Comparison of ENCODE assay signal across 17 mouse cellular contexts in the genomic region with DNA sequence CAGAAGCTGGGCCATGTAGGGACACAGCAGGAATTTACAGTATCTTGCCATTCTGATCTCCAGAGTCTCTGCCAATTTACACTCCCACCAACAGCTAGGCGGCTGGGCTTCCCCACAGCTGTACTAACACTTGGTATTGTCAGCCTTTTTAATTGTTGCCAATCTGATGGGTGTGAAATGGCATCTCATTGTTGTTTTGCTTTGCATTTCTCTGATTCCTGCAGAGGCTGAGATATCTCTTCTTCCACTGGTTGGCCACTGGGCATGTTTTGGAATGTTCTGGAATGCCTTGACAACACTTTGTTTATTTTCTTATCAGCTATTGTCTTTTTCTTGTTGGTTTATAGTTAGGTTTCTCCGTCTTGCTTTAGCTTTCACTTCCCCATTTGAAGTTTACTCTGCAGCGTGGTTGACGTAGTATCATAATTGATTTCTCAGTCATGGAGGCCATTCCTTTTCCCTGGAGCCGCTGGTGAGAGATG. TPM values are rescaled to one million over a fixed set of nuclear protein-coding genes. Genes with fewer than 3 reads are reported as not detected.
DNase-seq lines count a peak whose midpoint lies in the region; TF ChIP-seq lines count a peak whose summit lies in the region.
"Had no signal": no experiment of that assay in that cellular context is flagged by ENCODE, and none has a peak within 500 bp of the region (broad histone marks: within the 10 kb centered on the region; RNA-seq: fewer than 3 reads in every experiment).

No protein-coding gene starts in this region.

- intact Hi-C loops in heart, postnatal 36 days (cut with DNase I), result no loop called here

- H3K4me3 ChIP-seq in layer of hippocampus, adult 2 months, result no peak overlapping the region
- no peak overlapping the region for H3K4me3 ChIP-seq in brown adipose tissue, adult 24 weeks (ENCODE audit: insufficient read depth, low read depth, low read length)
- no peak overlapping the region for H3K4me3 ChIP-seq in midbrain, embryonic 10.5 days
- H3K4me3 ChIP-seq: embryonic facial prominence, embryonic 13.5 days; hindbrain, embryonic 12.5 days had no signal

- H3K27ac ChIP-seq in layer of hippocampus, adult 2 months, result peak overlapping the region; percentile 60; the same call in 1 of the 2 replicates
- H3K27ac ChIP-seq in brown adipose tissue, adult 24 weeks (replicated peaks; ENCODE audit: low read depth, low read length), result peak overlapping the region; percentile 62
- H3K27ac ChIP-seq in midbrain, embryonic 10.5 days (replicated peaks), result no peak overlapping the region
- H3K27ac ChIP-seq: embryonic facial prominence, embryonic 13.5 days had no signal

- H3K4me1 ChIP-seq in brown adipose tissue, adult 24 weeks (ENCODE audit: control insufficient read depth, insufficient read depth, insufficient read length, low read length), result peaks cover 42% of the 10 kb centered on the region
- peaks cover 41% of the 10 kb centered on the region for H3K4me1 ChIP-seq in midbrain, embryonic 10.5 days

- peak; percentile 95 for DNase-seq in heart, adult 11 months
- DNase-seq in heart, postnatal 36 days, result no peak
- DNase-seq in layer of hippocampus, adult 2 months (ENCODE audit: low spot score in 2 of 2), result peak in 1 of 2 experiments; percentile 34
- no peak for DNase-seq in layer of hippocampus, adult 8-10 months (ENCODE audit: low spot score in 2 of 2)
- DNase-seq in A20 (ENCODE audit: low read depth, low spot score), result peak; percentile 83
- no peak for DNase-seq in cerebellum, adult 8-10 months
- DNase-seq in midbrain, embryonic 10.5 days (ENCODE audit: low spot score), result no peak
- DNase-seq: adrenal gland, postnatal 10 days; kidney, adult 2 months; layer of hippocampus, adult 9-11 months; thymus, adult 2 months had no signal

- TF ChIP-seq CTCF in layer of hippocampus, adult 2 months (conservative IDR thresholded peaks at IDR 0.05), result peak; percentile 33; the same call in 1 of the 2 replicates

- no peaks in the 10 kb centered on the region for H3K9me3 ChIP-seq in midbrain, embryonic 10.5 days (replicated peaks)
- H3K9me3 ChIP-seq: embryonic facial prominence, embryonic 13.5 days; hindbrain, embryonic 12.5 days had no signal

- no peaks in the 10 kb centered on the region for H3K27me3 ChIP-seq in midbrain, embryonic 10.5 days (ENCODE audit: low read depth, poor library complexity, severe bottlenecking)
- H3K27me3 ChIP-seq: embryonic facial prominence, embryonic 13.5 days; hindbrain, embryonic 12.5 days had no signal

- peaks cover 4% of the 10 kb centered on the region for H3K36me3 ChIP-seq in midbrain, embryonic 10.5 days
- H3K36me3 ChIP-seq: embryonic facial prominence, embryonic 13.5 days had no signal

- 60% methylated on average over 5 of the region's 5 CpGs for WGBS in midbrain, embryonic 10.5 days

RNA-seq across cellular contexts. Expression of gene Mybbp1a, which starts 20.4 kb away (rescaled TPM):
- total RNA-seq in heart, postnatal 36 days (2021), result 10 to 100 TPM; 45.9 to 46.8 TPM
- total RNA-seq in layer of hippocampus, adult 2 months (2021), result 10 to 100 TPM; 55.7 to 56.2 TPM
- 10 to 100 TPM; 55.2 to 64.5 (median 57.8) TPM for total RNA-seq in layer of hippocampus, adult 8-10 months (2022)
- polyA plus RNA-seq in brown adipose tissue, adult 24 weeks (2012; ENCODE audit: insufficient read depth, insufficient read length, missing spikeins), result 23.2 and 24.3 TPM in 2 replicates
- 192 and 236 TPM in 2 replicates for polyA plus RNA-seq in midbrain, embryonic 10.5 days (2016; fragmentation: Nextera tagmentation; extraction: Ambion mirVana)

RNA-seq across cellular contexts. Expression of gene Ggt6, which starts 26.2 kb away (rescaled TPM):
- not detected for total RNA-seq in heart, postnatal 36 days (2021)
- not detected for total RNA-seq in layer of hippocampus, adult 2 months (2021)
- under 1 TPM in 1 of 4 experiments, not detected in 3; 0.23 TPM for total RNA-seq in layer of hippocampus, adult 8-10 months (2022)
- 0.99 TPM in 1 of 2 replicates, not detected in the other for polyA plus RNA-seq in brown adipose tissue, adult 24 weeks (2012; ENCODE audit: insufficient read depth, insufficient read length, missing spikeins)
- not detected in 2 replicates for polyA plus RNA-seq in midbrain, embryonic 10.5 days (2016; fragmentation: Nextera tagmentation; extraction: Ambion mirVana)
- total RNA-seq: left cerebral cortex, postnatal 10 days had no signal
- polyA plus RNA-seq: forebrain, embryonic 11.5 days; neural tube, embryonic 14.5 days had no signal

RNA-seq across cellular contexts. Expression of gene Spns2, which starts 28.2 kb away (rescaled TPM):
- 10 to 100 TPM in 1 of 2 experiments, 1 to 10 TPM in 1; 9.7 to 11.0 TPM for total RNA-seq in heart, postnatal 36 days (2021)
- 100 to 1,000 TPM; 101 to 105 TPM for total RNA-seq in layer of hippocampus, adult 2 months (2021)
- total RNA-seq in layer of hippocampus, adult 8-10 months (2022), result 100 to 1,000 TPM in 1 of 4 experiments, 10 to 100 TPM in 3; 84.0 to 104 (median 92.3) TPM
- 3.2 and 3.5 TPM in 2 replicates for polyA plus RNA-seq in brown adipose tissue, adult 24 weeks (2012; ENCODE audit: insufficient read depth, insufficient read length, missing spikeins)
- polyA plus RNA-seq in midbrain, embryonic 10.5 days (2016; fragmentation: Nextera tagmentation; extraction: Ambion mirVana), result 2.1 and 2.9 TPM in 2 replicates

RNA-seq across cellular contexts. Expression of gene Smtnl2, which starts 50.0 kb away (rescaled TPM):
- total RNA-seq in heart, postnatal 36 days (2021), result 10 to 100 TPM; 18.2 to 19.5 TPM
- 1 to 10 TPM; 2.2 to 3.8 TPM for total RNA-seq in layer of hippocampus, adult 2 months (2021)
- total RNA-seq in layer of hippocampus, adult 8-10 months (2022), result 1 to 10 TPM; 1.3 to 3.9 (median 2.0) TPM
- 8.2 and 14.4 TPM in 2 replicates for polyA plus RNA-seq in brown adipose tissue, adult 24 weeks (2012; ENCODE audit: insufficient read depth, insufficient read length, missing spikeins)
- polyA plus RNA-seq in midbrain, embryonic 10.5 days (2016; fragmentation: Nextera tagmentation; extraction: Ambion mirVana), result 10.1 and 13.1 TPM in 2 replicates

Comparison
In these comparisons a context has a peak if more than half of its experiments do, and no peak if none do; other contexts are left out.
1. DNase-seq: peak in heart, adult 11 months (single experiment) and A20 (single experiment); none in heart, postnatal 36 days (0 of 2), layer of hippocampus, adult 8-10 months (0 of 2), cerebellum, adult 8-10 months (single experiment) and midbrain, embryonic 10.5 days (single experiment).
2. RNA of gene Spns2, which starts 28.2 kb away (total RNA-seq): 101 to 105 TPM in layer of hippocampus, adult 2 months and 84.0 to 104 TPM in layer of hippocampus, adult 8-10 months; 9.7 to 11.0 TPM in heart, postnatal 36 days; every median in the first group is over 4 times any median in the second.